Mouse (Mus musculus) ES-E14 (cell line): ENCODE data around the gene Lims1.

Experiments used
- CHD2 ChIP-seq: IDR thresholded peaks from 2 replicates; pipeline ENCODE4 v1.6.1; 2014; ENCODE audit warnings: mild to moderate bottlenecking, low read depth, low read length, inconsistent platforms
- HCFC1 ChIP-seq: IDR thresholded peaks from 2 replicates; pipeline ENCODE4 v1.6.1; 2012; ENCODE audit warnings: low read length, inconsistent platforms, borderline replicate concordance; ENCODE audit not compliant: insufficient read depth
- MAFK ChIP-seq: IDR thresholded peaks from 2 replicates; pipeline ENCODE4 v1.6.1; 2014; ENCODE audit warnings: mild to moderate bottlenecking, low read depth, low read length, inconsistent platforms; ENCODE audit not compliant: insufficient read depth
- ZC3H11A ChIP-seq: IDR thresholded peaks from 2 replicates; pipeline ENCODE4 v1.6.1; 2012; ENCODE audit warnings: low read depth, mild to moderate bottlenecking, inconsistent platforms, low read length, borderline replicate concordance
- ZNF384 ChIP-seq: IDR thresholded peaks from 2 replicates; pipeline ENCODE4 v1.6.1; 2012; ENCODE audit warnings: low read depth, low read length, inconsistent platforms

DNA sequence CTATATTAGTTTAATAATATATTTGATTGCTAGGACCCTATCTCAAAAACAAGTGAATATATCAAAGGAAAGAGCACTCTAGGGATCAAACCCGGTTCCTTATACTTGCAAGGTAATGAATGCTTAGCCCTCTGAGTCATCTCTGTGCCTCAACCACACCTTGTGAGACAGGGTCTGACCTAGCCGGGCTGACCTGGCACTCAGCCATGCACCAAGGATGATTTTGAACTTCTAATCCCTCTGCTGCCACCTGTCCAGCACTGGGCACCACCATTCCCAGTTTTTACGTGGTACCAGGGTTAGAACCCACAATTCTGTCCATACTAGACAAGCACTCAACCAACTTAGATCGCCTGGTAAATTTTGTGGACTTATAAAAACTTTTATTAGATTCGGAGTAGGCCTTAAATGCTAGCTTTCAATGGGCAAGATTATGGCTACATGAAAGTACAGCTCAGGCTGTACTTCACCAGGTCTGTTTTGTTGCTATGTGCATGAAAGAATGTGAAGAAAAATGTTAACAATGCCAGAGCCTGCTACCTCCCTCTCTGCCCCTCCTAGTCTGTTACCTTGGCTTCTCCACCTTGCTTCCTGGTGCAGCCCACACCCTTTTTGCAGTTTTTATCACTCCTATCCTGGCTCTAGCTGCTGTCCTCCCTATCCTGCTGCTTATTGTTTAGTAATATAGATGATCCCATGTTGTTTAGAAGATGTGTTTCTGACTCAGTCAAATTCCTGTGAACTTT is 41.7 kb downstream of the Lims1 start:
- TF ChIP-seq CHD2 (no peak), ZC3H11A (no peak), MAFK (no peak), ZNF384 (no peak), HCFC1 (no peak)
